Mouse (Mus musculus): ENCODE results near the gene Zfp654.
A peak's percentile ranks its signal among the peaks of the same experiment; 100 is the strongest.

GRCm38 (mm10) chr16:64851563-64852362 lies at the start of gene Zfp654, which contains the start of gene Cggbp1:
- TF ChIP-seq POLR2A (IDR thresholded peaks at IDR 0.05; ENCODE audit: control insufficient read depth, extremely low read depth, insufficient read depth, low read length, poor library complexity) = peak; percentile 96
- TF ChIP-seq CTCF (IDR thresholded peaks at IDR 0.05; ENCODE audit: borderline replicate concordance, control insufficient read depth, extremely low read depth, insufficient read depth, low read length, poor library complexity) = peak; percentile 47; the same call in 1 of the 2 replicates
